In the genomic region with DNA sequence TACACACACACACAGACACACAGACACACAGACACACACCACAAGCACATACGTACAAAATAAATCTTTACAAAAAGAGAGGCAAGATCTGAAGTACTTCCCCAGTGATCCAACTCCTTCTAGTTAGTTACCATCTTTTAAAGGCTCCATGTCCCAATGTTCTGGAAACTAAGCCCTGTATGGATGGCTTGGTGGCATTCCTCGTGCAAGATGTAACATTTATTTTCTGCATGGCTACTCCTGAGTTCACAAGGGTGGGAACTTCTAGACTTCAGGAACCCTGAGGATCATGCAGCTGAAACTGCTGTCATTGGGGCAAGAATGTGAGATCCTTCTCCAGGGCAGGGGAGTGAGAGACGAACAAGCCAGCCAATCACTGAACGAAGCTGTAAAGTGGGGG, we compare ENCODE assay signal across 24 mouse cellular contexts.
"Had no signal": no experiment of that assay in that cellular context is flagged by ENCODE, and none has a peak within 500 bp of the region (broad histone marks: within the 10 kb centered on the region; RNA-seq: fewer than 3 reads in every experiment).

No protein-coding gene starts in this region.

- DNase-seq: cerebellum, adult 8-10 months; cerebellum, adult 9-10 months; cerebellum, adult 9-11 months; cerebellum, postnatal 10 days; cerebellum, postnatal 14 days; cerebellum, postnatal 25 days; cerebellum, postnatal 36 days; embryo, embryonic 11 days; forebrain, postnatal 0 days; gastrocnemius, adult 2 months; gastrocnemius, postnatal 10 days; gastrocnemius, postnatal 14 days; gastrocnemius, postnatal 25 days; gastrocnemius, postnatal 36 days; heart, adult 18-20 months; heart, adult 2 months had no signal

- ATAC-seq: forebrain, embryonic 13.5 days; forebrain, embryonic 14.5 days; forebrain, embryonic 15.5 days; forebrain, embryonic 16.5 days; forebrain, postnatal 0 days had no signal

- H3K27me3 ChIP-seq: embryonic facial prominence, embryonic 12.5 days; embryonic facial prominence, embryonic 13.5 days; embryonic facial prominence, embryonic 15.5 days; forebrain, embryonic 12.5 days; forebrain, embryonic 13.5 days; forebrain, embryonic 15.5 days had no signal
